Mouse (Mus musculus) spleen, adult 10 weeks (tissue): ENCODE data around the gene Coq10a. TPM values are rescaled to one million over a fixed set of nuclear protein-coding genes. Genes with fewer than 3 reads are reported as not detected.

ENCODE experiments used
- polyA plus RNA-seq: library from polyadenylated mRNA; stranded (reverse); fragments of 350-450 nt; fragmentation: Illumina TruSeq; extraction: RNeasy Lipid Tissue Mini Kit (QIAGEN cat#74804); gene quantifications from one replicate; pipeline ENCODE4 v1.2.3, GENCODE M21; 2015; ENCODE audit warnings: low replicate concordance; ENCODE audit not compliant: insufficient read depth

The Coq10a gene
- polyA plus RNA-seq, result 42.0 TPM

GRCm38 (mm10) chr10:128368402-128369217, at the start of gene Coq10a:
Gene Coq10a (minus strand): TSS chr10:128368997.

GRCm38 (mm10) chr10:128411211-128412054, 42.6 kb upstream of the Coq10a start, which contains the start of the genes Nabp2 and Rnf41:
Gene Nabp2 (minus strand): TSS chr10:128411492.
Gene Rnf41 (plus strand): TSS chr10:128411657.

GRCm38 (mm10) chr10:128401056-128401455, 32.3 kb upstream of the Coq10a start, which contains the start of gene Slc39a5:
Gene Slc39a5 (minus strand): TSS chr10:128401229.

GRCm38 (mm10) chr10:128376455-128377211, 7.8 kb upstream of the Coq10a start, which contains the start of gene Ankrd52:
Gene Ankrd52 (plus strand): TSS chr10:128377115.

GRCm38 (mm10) chr10:128337306-128338181, 31.3 kb downstream of the Coq10a start, which contains the start of gene Cs:
Gene Cs (plus strand): TSS chr10:128337734.

GRCm38 (mm10) chr10:128322141-128323108, 46.4 kb downstream of the Coq10a start, which contains the start of gene Cnpy2:
Gene Cnpy2 (plus strand): TSS chr10:128322459.

Other genes with a start within 250 kb of the Coq10a start
- gene Rbms2, start 188.7 kb downstream of the Coq10a start, polyA plus RNA-seq, result 28.3 TPM
- gene Gls2, start 174.5 kb downstream of the Coq10a start, polyA plus RNA-seq, result 1.1 TPM
- gene Spryd4, start 157.2 kb downstream of the Coq10a start, polyA plus RNA-seq, result 13.4 TPM
- gene Mip, start 143.2 kb downstream of the Coq10a start, polyA plus RNA-seq, result not detected
- gene Timeless, start 136.9 kb downstream of the Coq10a start, polyA plus RNA-seq, result 14.1 TPM
- 0.28 TPM for gene Apon, start 114.9 kb downstream of the Coq10a start, polyA plus RNA-seq
- 1.3 TPM for gene Apof, start 100.3 kb downstream of the Coq10a start, polyA plus RNA-seq
- gene Stat2, start 98.4 kb downstream of the Coq10a start, polyA plus RNA-seq, result 74.1 TPM
- gene Il23a, start 70.2 kb downstream of the Coq10a start, polyA plus RNA-seq, result not detected
- gene Pan2, start 65.7 kb downstream of the Coq10a start, polyA plus RNA-seq, result 44.8 TPM
- 58.8 TPM for gene Cnpy2, start 46.5 kb downstream of the Coq10a start, polyA plus RNA-seq
- gene Cs, start 31.3 kb downstream of the Coq10a start, polyA plus RNA-seq, result 121 TPM
- 35.0 TPM for gene Ankrd52, start 8.1 kb upstream of the Coq10a start, polyA plus RNA-seq
- not detected for gene Slc39a5, start 32.2 kb upstream of the Coq10a start, polyA plus RNA-seq
- 48.3 TPM for gene Nabp2, start 42.5 kb upstream of the Coq10a start, polyA plus RNA-seq
- 25.2 TPM for gene Rnf41, start 42.7 kb upstream of the Coq10a start, polyA plus RNA-seq
- 93.2 TPM for gene Smarcc2, start 90.3 kb upstream of the Coq10a start, polyA plus RNA-seq
- gene Myl6, start 125.1 kb upstream of the Coq10a start, polyA plus RNA-seq, result 874 TPM
- 0.25 TPM for gene Myl6b, start 129.7 kb upstream of the Coq10a start, polyA plus RNA-seq
- 82.6 TPM for gene Esyt1, start 156.9 kb upstream of the Coq10a start, polyA plus RNA-seq
- 10.0 TPM for gene Zc3h10, start 178.8 kb upstream of the Coq10a start, polyA plus RNA-seq
- 904 TPM for gene Rpl41, start 180.3 kb upstream of the Coq10a start, polyA plus RNA-seq
- gene Pa2g4, start 197.0 kb upstream of the Coq10a start, polyA plus RNA-seq, result 149 TPM
- gene Erbb3, start 220.7 kb upstream of the Coq10a start, polyA plus RNA-seq, result 2.2 TPM